Mouse (Mus musculus) embryonic facial prominence, embryonic 14.5 days (tissue): ENCODE measurements around the gene Agpat1. TPM values are rescaled to one million over a fixed set of nuclear protein-coding genes. Genes with fewer than 3 reads are reported as not detected.

Experiments
- ATAC-seq: fragments of 200-750 bp; cut with Nextera tagmentation; 2 replicates; pipeline ENCODE4 v1.8.0; 2017; ENCODE audit warnings: low read depth, moderate number of reproducible peaks, moderate TSS enrichment
- DNase-seq: peaks from one replicate; pipeline ENCODE4 v3.0.0-alpha.2; 2015; ENCODE audit warnings: low spot score
- H3K27ac ChIP-seq: fragments of 300-500 bp; sonication (generic); replicated peaks from 2 replicates; pipeline ENCODE4 v1.5.1; 2014; ENCODE audit warnings: low read depth, mild to moderate bottlenecking, low read length, moderate library complexity
- H3K27me3 ChIP-seq: fragments of 300-500 bp; sonication (generic); replicated peaks from 2 replicates; pipeline ENCODE4 v1.6.1; 2014; ENCODE audit warnings: low read length; ENCODE audit not compliant: control insufficient read depth, insufficient read depth
- H3K36me3 ChIP-seq: fragments of 300-500 bp; sonication (generic); 2 replicates; pipeline ENCODE4 v1.6.1; 2014; ENCODE audit warnings: low read length, mixed read lengths; ENCODE audit not compliant: control insufficient read depth, insufficient read depth
- H3K4me1 ChIP-seq: fragments of 300-500 bp; sonication (generic); 2 replicates; pipeline ENCODE4 v1.6.1; 2014; ENCODE audit warnings: antibody characterized with exemption, low read length; ENCODE audit not compliant: control insufficient read depth, insufficient read depth
- H3K4me2 ChIP-seq: fragments of 300-500 bp; sonication (generic); 2 replicates; pipeline ENCODE4 v1.6.1; 2014; ENCODE audit warnings: low read depth, mild to moderate bottlenecking, low read length, moderate library complexity, mixed read lengths
- H3K4me3 ChIP-seq: fragments of 300-500 bp; sonication (generic); 2 replicates; pipeline ENCODE4 v1.5.1; 2014; ENCODE audit warnings: low read depth, mild to moderate bottlenecking, low read length
- H3K9ac ChIP-seq: fragments of 300-500 bp; sonication (generic); 2 replicates; pipeline ENCODE4 v1.6.1; 2014; ENCODE audit warnings: low read depth, mild to moderate bottlenecking, low read length, moderate library complexity, mixed read lengths
- H3K9me3 ChIP-seq: fragments of 300-500 bp; sonication (generic); 2 replicates; pipeline ENCODE4 v1.6.1; 2016; ENCODE audit warnings: low read length; ENCODE audit not compliant: control insufficient read depth
- WGBS: fragments of 180-500 bp; shearing (Covaris S2); extraction: QIAGEN DNeasy Blood & Tissue Kit; methylation state at CpG from one replicate; pipeline ENCODE4 v1.1.7; 2014; 5-methylcytosine and 5-hydroxymethylcytosine counted together
- polyA plus RNA-seq: library from polyadenylated mRNA; unstranded; fragments of >200 nt; fragmentation: Nextera tagmentation; extraction: Ambion mirVana; gene quantifications from 2 replicates; pipeline ENCODE4 v1.2.1, GENCODE M21; 2014

Agpat1 gene
- polyA plus RNA-seq, 1 experiment from 2014 or later, result 54.8 TPM

DNA sequence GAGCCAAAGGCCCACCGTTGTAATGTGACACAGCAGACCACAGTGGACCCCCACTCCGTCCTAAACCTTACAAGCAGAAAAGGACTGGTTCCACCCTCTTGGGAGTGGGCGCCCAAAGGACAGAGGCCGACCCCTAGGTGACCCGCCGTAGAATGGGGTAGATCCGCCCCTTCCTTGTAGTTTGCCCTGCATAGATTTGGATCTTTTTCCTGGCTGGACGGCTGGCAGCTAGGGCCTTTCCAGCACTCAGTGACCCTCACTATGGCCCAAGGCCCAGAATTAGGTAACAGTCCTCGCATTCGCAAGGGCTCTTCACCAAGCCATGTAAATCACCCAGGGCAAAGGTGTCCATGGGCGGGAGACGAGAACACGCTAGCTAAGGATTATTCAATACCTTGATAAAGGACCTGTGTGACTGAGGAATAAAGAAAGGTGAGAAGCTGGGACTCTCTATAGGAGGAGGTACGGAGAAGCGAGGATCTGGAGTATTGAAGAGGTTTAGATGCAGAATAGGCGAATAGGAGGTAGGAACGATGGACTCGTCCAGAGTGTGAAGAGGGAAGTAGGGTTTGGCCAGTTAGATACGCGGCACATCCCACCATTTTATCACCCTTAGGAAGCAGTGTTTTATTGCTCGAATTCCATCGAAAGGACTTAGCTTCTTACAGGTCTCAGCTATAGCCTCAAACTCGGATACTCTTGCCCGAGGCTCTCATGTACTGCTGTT is 612 bp downstream of the Agpat1 start:
- Histone ChIP-seq H3K9me3 (no peaks in the 10 kb centered on the region), H3K4me2 (peak overlapping the region; percentile 90), H3K36me3 (peaks cover 21% of the 10 kb centered on the region), H3K27ac (peak overlapping the region; percentile 89), H3K4me3 (peak overlapping the region; percentile 74), H3K27me3 (no peaks in the 10 kb centered on the region), H3K4me1 (peaks cover 17% of the 10 kb centered on the region), H3K9ac (peak overlapping the region; percentile 91)
- 21% methylated on average over 24 of the region's 24 CpGs for WGBS
- DNase-seq (no peak), ATAC-seq (no peak)

- Histone ChIP-seq H3K4me3 (peak overlapping the region; percentile 74), H3K4me1 (peaks cover 17% of the 10 kb centered on the region), H3K9ac (peak overlapping the region; percentile 91), H3K27ac (peak overlapping the region; percentile 89), H3K9me3 (no peaks in the 10 kb centered on the region), H3K36me3 (peaks cover 14% of the 10 kb centered on the region), H3K27me3 (no peaks in the 10 kb centered on the region), H3K4me2 (peak overlapping the region; percentile 90)
- 0% methylated on average over 6 of the region's 30 CpGs for WGBS
- ATAC-seq, result peak; percentile 48
- DNase-seq, result peak; percentile 97
These were observed 1.5 kb downstream of the Agpat1 start for GRCm38 (mm10) chr17:34605609-34606008.

DNA sequence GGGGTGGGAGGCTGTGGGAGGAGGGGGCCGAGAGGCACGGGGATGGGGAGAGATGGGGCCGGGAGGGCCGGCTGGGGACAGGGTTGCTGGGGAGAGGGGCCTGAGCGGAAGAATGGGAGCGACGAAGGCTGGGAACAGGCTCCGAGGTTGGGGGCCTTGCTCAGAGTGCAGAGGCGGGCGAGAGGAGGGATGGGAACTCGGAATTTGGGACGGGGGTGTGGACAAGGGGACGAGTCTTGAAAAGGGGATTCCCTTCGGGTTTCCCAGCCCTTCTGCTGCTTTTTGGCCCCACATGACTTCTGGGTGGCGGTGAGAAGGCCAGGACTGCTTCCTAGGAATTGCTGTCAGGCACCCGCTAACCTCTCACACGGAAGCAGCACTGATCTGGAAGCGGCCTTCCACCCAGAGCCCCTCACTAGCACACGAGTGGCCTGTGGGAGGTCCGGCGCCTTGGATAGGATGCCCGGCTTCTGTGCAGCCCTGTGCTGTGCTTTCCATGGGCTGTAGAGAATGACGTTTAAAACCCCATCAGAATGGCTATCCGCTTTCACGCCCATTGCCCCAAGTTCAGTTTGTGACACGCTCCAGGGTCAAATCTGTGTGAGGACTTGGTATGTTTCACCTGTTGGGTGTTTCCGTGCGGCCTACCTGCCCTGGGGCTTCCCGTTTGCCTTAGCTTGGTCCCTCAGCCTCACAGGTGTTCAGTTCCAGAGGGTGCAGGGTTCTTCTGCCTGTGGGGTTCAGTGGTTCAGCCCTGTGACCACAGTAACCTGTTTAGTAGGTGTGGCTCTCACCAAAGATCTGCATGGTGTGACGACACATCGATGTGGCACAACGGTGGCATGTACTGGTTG is 2.4 kb downstream of the Agpat1 start:
- peak overlapping the region; percentile 90 for H3K4me2 ChIP-seq
- ATAC-seq (no peak), DNase-seq (no peak)
- H3K27me3 ChIP-seq, result no peaks in the 10 kb centered on the region
- WGBS, result 14% methylated on average over 29 of the region's 32 CpGs
- H3K9ac ChIP-seq, result peak overlapping the region; percentile 91
- peaks cover 14% of the 10 kb centered on the region for H3K36me3 ChIP-seq
- peaks cover 17% of the 10 kb centered on the region for H3K4me1 ChIP-seq
- peak overlapping the region; percentile 82 for H3K27ac ChIP-seq
- no peaks in the 10 kb centered on the region for H3K9me3 ChIP-seq
- peak overlapping the region; percentile 74 for H3K4me3 ChIP-seq

DNA sequence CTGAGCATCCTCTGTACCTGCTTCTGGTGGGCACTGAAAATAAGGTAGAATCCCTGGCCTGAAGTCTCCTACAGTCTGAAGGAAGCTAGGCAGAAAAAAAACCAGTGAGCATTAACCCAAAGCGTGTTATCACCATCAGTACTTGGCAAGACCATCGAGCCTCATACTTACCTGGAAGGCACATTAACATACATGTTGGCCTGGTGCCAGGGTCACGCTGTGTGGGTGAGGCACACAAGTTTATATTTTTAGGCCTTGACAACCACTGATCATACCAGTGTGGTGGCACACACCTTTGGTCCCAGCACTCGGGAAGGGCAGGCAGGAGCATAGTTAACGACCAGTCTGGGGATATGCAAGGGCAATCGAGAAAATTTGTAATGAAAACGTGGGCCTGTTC is 3.9 kb downstream of the Agpat1 start:
- H3K27ac ChIP-seq, result no peak overlapping the region
- no peak overlapping the region for H3K4me2 ChIP-seq
- no peaks in the 10 kb centered on the region for H3K9me3 ChIP-seq
- 79% methylated on average over 7 of the region's 7 CpGs for WGBS
- H3K4me1 ChIP-seq, result peaks cover 9% of the 10 kb centered on the region
- no peak overlapping the region for H3K4me3 ChIP-seq
- no peak for DNase-seq
- ATAC-seq, result no peak
- H3K36me3 ChIP-seq, result peaks cover 24% of the 10 kb centered on the region
- no peak overlapping the region for H3K9ac ChIP-seq
- H3K27me3 ChIP-seq, result no peaks in the 10 kb centered on the region

GRCm38 (mm10) chr17:34611050-34611449 is 7.0 kb downstream of the Agpat1 start:
- H3K27me3 ChIP-seq, result no peaks in the 10 kb centered on the region
- 89% methylated on average over 8 of the region's 8 CpGs for WGBS
- no peaks in the 10 kb centered on the region for H3K4me1 ChIP-seq
- ATAC-seq (no peak), DNase-seq (no peak)
- no peaks in the 10 kb centered on the region for H3K9me3 ChIP-seq
- no peak overlapping the region for H3K4me3 ChIP-seq
- no peak overlapping the region for H3K4me2 ChIP-seq
- H3K27ac ChIP-seq, result no peak overlapping the region
- peaks cover 47% of the 10 kb centered on the region for H3K36me3 ChIP-seq
- H3K9ac ChIP-seq, result no peak overlapping the region

GRCm38 (mm10) chr17:34613054-34613645 is 9.1 kb downstream of the Agpat1 start:
- H3K9me3 ChIP-seq, result no peaks in the 10 kb centered on the region
- H3K4me1 ChIP-seq, result no peaks in the 10 kb centered on the region
- WGBS, result 91% methylated on average over 10 of the region's 11 CpGs
- no peaks in the 10 kb centered on the region for H3K27me3 ChIP-seq
- no peak overlapping the region for H3K4me2 ChIP-seq
- no peak for DNase-seq
- no peak for ATAC-seq
- no peak overlapping the region for H3K4me3 ChIP-seq
- peaks cover 63% of the 10 kb centered on the region for H3K36me3 ChIP-seq
- no peak overlapping the region for H3K9ac ChIP-seq
- H3K27ac ChIP-seq, result no peak overlapping the region

- peaks cover 63% of the 10 kb centered on the region for H3K36me3 ChIP-seq
- 82% methylated on average over 10 of the region's 10 CpGs for WGBS
- H3K9ac ChIP-seq, result no peak overlapping the region
These were observed 9.8 kb downstream of the Agpat1 start for GRCm38 (mm10) chr17:34613830-34614229.

GRCm38 (mm10) chr17:34615871-34616270 is 11.8 kb downstream of the Agpat1 start, which contains the start of gene Egfl8:
Gene Egfl8 (minus strand): TSS chr17:34615971.
- Histone ChIP-seq H3K36me3 (peaks cover 73% of the 10 kb centered on the region), H3K4me2 (no peak within 1 kb of the TSS), H3K9me3 (no peaks in the 10 kb centered on the region), H3K9ac (no peak within 1 kb of the TSS), H3K27me3 (no peaks in the 10 kb centered on the region), H3K4me1 (no peaks in the 10 kb centered on the region), H3K27ac (no peak within 1 kb of the TSS), H3K4me3 (no peak within 1 kb of the TSS)
- no peak; the same call in 1 of the 2 replicates for ATAC-seq
- WGBS, result 60% methylated on average over 6 of the region's 6 CpGs
- no peak for DNase-seq

More at GRCm38 (mm10) chr17:34613830-34614229, 9.8 kb downstream of the Agpat1 start:
- H3K27me3 ChIP-seq, result no peaks in the 10 kb centered on the region
- H3K9me3 ChIP-seq, result no peaks in the 10 kb centered on the region
- ATAC-seq (no peak), DNase-seq (no peak)
- no peak overlapping the region for H3K4me3 ChIP-seq
- H3K4me1 ChIP-seq, result no peaks in the 10 kb centered on the region
- no peak overlapping the region for H3K4me2 ChIP-seq
- no peak overlapping the region for H3K27ac ChIP-seq
